Mouse (Mus musculus): ENCODE data around the gene Gmds.

- TF ChIP-seq CTCF (IDR thresholded peaks at IDR 0.05; ENCODE audit: low read depth, low read length) (no peak), POLR2A (IDR thresholded peaks at IDR 0.05; ENCODE audit: borderline replicate concordance, low read depth, low read length) (no peak)
Observed at GRCm38 (mm10) chr13:31888500-31888899, 450.0 kb downstream of the Gmds start.

All from bone marrow macrophage, adult 2 months (primary cell).